Mouse (Mus musculus): ENCODE measurements at regions not wholly inside any gene's neighbourhood (a gene's known extent, or its start where the extent isn't known, plus 50 kb on each side); places are given as distances from the start of the nearest gene placed in this dataset.
A peak's percentile ranks its signal among the peaks of the same experiment; 100 is the strongest.

DNA sequence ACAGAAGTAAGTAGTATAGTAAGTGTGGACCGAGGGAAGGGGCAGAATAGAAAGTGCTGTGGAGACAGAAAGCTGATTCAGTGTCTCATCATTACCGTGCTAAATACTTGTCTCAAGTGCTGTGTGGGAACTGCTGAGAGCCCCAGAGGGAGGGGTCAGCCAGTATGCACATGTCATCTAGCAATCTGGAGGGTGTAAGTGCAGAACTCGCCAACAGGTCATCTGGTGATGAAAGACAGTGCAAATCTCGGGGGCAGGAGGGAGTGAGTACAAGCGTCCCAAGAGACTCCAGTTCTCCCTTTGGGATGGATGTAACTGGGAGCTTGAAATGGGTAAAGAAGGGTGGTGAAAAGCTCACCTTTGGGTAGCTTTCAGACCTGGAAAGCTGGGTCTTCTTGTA lies 535.7 kb downstream of the Bcl11a start:
- DNase-seq, result no peak

DNA sequence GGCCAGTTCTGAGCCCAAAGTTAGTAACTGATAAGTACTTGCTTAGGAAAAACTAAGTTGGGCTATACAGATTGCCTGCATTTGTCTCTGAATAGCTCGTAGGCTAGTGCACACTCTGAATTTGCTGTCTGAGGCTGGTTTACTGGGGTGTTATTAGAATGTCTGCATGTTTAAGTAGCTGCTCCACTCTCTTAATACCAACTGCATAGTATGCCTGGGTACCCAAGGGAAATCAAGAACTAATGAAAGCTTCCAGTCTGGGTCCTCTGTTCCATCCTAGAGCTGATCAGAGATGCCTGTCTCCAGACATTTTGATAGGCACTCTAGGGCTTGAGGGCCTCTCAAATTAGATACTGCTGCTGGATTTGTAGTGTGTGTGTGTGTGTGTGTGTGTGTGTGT lies 537.6 kb downstream of the Bcl11a start:
- no peak for DNase-seq

DNA sequence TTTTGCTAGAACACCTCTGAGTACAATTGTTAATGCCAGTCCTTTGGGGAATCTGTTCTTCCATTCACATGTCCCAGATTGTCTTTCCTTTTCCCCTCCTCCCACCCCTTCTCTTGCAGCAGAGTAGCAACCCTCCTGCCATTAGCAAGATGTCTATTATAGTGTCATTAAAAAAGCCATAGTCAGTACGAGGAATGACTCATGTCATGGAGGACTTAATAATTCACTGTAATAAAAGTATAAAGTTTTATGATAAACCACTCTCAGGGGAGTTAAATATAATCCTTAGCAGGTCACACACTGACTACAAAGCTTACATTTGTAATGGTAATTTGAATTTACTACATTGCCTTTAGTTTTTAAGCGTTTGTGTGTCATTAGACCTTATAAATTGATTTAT lies 540.7 kb downstream of the Bcl11a start:
- DNase-seq, result no peak

DNA sequence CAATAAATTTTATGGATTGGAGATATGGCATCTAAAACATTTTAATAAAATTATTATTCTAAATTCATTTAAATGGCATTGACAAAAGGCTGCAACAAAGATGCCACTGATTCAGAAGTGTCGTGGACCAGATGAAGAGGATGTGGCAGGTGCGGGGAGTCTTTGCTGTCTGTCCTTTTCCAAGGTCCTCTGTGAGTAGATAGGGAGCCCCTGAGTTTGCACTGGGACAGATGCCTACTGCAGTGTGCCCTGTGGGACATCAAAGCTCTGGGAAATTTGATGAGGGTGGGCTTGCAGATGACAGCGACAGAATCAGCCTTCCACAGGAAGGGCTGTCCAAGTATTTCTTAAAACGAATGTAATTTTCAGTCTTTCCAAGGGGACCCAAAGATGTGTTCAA lies 541.2 kb downstream of the Bcl11a start:
- no peak for DNase-seq

- no peak for DNase-seq
These were observed 550.8 kb downstream of the Bcl11a start for GRCm38 (mm10) chr11:24628619-24629018.

- no peak for DNase-seq
These were observed 551.6 kb downstream of the Bcl11a start for GRCm38 (mm10) chr11:24629431-24629830.

GRCm38 (mm10) chr11:24630403-24630900 lies 552.6 kb downstream of the Bcl11a start:
- DNase-seq, result no peak

DNA sequence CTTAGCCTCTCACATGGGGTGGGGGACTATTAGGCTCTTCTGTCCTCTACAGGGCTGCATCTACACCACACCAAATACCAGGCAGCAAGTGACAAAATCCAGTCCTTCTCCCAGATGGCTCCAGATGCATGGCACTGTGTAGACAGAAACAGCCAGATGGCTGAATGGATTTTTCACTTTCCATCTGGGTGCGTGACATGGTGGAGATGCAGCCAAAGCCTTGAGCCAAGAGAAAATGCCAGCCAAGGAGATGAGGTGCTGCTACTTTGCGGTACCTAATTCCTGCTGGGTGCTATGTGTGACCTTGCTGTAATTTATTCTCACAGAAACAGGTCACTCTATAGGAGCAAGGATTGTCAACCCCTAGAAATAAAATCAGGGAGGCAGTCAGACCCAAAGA lies 553.8 kb downstream of the Bcl11a start:
- DNase-seq, result peak; percentile 73 to 74

DNA sequence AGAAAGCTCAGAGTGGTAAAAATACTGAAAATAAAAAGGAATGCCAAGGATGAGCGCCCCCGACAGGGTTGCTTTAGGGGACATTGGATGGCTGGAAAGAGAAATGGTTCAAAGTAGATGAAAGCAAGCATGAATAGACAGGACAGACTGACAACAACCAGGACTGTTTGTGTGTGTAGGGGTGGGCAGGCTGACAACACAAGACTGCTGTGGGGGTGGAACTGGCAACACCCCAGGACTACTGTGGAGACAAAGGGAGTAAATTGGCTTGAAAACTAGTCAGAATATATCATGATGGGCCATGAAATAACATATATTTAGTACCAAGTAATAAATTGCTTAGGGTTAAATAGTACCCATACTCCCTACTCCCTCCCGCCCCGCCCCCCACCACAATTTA lies 558.9 kb downstream of the Bcl11a start:
- peak in 1 of 2 experiments; percentile 22 for DNase-seq

DNA sequence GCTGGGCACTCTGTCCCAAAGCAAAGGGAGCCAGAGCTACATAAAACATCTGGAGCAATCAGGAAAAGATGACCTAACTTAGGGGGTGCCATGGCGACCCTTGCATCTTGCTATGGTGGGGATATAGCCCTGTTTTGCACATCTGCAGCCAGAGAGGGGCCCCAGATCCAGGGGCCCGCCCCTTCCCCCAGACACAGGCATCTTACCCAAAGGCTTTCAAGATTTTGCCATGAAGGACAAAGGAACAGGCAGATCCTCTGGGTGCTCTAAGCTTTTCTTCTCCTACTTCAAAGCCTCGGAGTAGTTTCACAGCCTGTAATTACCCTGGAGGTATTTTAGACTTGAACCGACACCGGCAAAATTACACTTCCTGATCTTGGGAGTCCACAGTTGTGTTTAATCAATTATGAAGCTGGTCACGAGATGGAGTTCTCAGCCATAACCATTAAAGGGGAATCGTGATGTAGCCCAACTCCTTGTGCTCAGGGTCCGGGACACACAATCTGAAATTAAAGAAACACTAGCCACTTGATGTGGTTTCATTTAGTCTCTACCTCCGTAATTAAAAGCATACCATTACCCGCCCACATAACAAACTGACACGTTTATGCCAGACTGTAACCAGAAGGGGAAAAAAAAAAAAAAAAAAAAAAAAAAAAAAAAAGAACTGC lies 565.7 kb downstream of the Bcl11a start:
- DNase-seq, result no peak

- DNase-seq, result no peak
These were observed 575.0 kb downstream of the Bcl11a start for GRCm38 (mm10) chr11:24652852-24653251.

DNA sequence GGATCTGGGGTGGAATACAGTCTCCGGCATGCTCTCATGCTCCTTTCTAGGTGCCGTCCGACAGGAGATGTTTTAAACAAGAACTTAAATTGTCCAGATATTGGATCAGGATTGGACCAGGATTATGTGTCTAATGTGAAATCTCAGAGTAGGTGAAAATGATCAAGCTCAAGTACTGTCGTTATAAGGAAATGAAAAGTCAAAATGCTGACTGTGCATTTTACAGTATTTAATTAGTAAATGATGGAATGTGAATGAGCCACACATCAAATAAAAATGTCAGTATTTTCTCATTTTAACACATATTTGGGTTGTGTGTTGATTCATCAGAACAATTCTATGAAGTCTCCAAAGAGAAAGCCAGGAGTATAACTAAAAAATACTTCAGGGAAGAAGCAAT lies 586.2 kb downstream of the Bcl11a start:
- no peak for DNase-seq

DNA sequence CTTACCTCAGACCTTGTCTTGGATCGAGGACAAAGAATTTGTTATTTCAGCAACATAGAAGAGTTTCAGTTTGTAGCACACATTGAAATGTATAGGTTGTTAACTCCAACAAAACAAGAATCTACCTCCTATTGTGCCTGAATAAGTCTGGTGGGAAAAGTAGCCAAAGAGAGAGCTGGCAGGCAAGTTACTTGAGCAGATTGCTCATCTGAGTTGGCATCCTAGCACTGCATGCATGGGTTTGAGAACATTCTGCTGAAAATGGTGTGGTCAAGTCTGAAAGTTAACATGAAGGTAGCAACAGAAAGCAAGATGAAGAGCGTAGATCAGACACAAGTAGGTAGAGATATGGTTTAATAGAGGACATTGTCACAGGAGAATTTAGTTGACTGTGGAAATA lies 587.5 kb downstream of the Bcl11a start:
- peak; percentile 14 to 29 for DNase-seq

DNA sequence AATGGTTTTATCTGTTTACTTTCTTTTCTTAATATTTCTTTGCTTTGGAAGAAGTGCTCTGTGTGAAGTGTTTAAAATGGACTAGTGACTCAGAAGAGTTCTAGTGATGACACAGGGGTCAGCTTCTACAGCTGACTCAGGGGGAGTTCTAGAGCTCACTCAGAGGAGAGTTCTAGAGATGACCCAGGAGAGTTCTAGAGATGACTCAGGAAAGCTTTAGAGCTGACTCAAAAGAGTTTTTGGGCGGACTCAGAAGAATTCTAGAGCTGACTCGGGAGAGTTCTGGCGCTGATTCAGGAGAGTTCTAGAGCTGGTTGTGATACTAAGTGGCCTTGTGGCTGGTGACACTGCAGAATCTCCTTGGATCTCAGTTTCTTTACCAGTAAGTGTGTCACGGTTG lies 593.8 kb downstream of the Bcl11a start:
- no peak for DNase-seq

- DNase-seq, result peak; percentile 63 to 81
These were observed 595.7 kb downstream of the Bcl11a start for GRCm38 (mm10) chr11:24673248-24674207.

DNA sequence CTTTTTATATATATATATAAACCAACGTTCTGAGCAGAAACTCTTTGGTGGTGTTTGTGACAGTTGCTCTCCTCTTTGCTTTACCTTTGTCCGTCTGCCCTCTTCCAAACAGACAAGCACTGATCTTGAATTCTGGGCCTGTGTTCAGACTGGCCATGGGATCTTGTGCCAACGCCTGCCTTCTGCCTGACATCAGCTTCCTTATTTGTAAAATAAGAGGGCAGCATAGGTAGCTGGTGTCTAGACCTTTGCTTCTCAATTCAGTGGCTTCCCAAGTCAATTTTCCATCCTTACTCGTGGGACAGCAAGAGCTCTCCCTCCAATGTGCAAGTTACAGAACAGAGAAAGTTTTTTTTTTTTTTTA lies 596.3 kb downstream of the Bcl11a start:
- peak; percentile 25 to 58 for DNase-seq

- DNase-seq, result no peak
These were observed 599.2 kb downstream of the Bcl11a start for GRCm38 (mm10) chr11:24677016-24677415.

DNA sequence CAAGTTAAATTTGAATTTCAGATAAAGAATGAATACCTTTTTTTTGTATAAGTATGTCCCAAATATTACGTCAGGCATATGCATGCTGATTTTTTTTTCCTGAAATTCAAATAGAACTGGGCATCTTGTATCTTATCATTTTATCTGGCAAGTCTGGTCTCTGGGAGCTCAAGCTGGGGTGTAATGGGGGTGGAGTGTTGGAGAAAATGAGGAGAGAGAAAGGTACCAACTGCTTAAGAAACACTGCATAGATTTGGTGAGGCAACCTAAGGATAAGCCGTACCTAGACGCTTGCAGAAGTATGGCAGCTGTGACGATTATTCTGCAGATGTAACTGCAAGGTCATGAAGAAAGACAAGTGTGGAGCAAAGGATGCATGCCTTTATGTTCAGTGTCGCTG lies 601.7 kb downstream of the Bcl11a start:
- DNase-seq, result no peak

DNA sequence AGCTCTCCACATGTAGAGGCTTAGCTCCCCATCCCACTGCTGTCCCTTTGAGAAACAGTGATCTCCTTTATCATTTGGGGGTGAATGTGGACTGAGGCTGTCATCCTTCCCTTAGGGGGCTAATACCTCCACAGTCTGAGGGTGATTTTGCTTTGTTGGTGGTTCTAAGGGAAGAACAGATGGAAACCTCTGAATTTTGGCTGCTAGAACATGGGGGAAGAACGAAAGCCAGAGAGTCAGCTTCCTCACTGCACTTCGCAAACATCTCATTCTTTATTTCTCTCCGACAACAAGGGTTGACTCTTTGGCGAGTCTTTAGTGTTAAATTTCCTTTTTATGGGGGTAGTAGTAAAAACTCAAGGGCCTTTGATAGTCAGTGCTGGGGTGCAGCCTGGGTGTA lies 604.6 kb downstream of the Bcl11a start:
- no peak for DNase-seq

- no peak for DNase-seq
These were observed 608.0 kb downstream of the Bcl11a start for GRCm38 (mm10) chr11:24685545-24686467.

DNA sequence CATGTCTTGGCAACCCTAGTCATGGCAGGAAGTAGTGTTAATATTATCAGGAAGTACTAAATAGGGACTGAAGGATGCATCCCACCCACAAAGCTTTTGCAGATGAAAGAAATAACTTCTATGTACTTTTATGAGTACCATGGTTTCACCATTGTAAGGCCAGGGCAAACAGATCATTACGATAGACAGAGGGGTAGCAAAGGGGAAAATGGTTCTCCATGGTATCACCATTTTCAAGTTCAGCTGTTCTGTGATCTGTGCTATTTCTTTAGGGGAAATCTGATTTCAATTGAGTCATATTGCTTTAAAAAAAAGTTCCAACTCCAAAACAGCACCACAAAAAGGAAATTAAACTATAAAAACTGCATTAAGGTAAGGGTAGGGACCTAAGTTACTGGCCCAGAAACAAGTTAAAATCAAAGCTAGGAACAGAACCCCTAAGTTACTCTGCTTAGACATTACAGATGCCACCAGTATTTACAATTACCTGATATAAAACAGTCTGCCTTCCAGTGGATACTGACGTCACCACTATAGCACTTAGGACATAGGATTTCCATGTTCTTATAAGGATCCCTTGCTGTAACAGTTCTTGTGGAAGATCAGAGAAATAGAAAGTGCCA lies 610.4 kb downstream of the Bcl11a start:
- DNase-seq, result no peak

- peak; percentile 75 to 76 for DNase-seq
These were observed 612.0 kb downstream of the Bcl11a start for GRCm38 (mm10) chr11:24689807-24690333.

Measured in cerebellum, postnatal 10 days (tissue).